In the genomic region with DNA sequence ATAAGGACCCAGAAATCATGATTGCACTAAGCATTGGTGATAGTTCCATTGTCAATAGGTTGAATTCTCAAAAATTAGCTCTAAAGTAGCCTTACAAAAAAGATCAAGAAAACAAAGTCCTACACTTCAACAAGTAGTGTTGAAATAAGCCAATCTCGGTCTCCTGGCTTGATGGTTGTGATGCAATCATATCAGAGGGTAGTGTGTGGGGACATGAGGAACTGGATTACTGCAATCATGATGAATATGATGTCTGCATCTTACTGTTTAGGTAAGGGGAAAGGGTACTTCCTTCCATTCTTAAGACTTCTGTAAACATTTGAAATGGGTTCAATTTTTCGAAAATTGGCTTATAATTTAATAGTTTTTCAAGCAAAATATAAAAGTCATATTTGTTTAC, we compare ENCODE assay signal across 17 mouse cellular contexts.
"Had no signal": no experiment of that assay in that cellular context is flagged by ENCODE, and none has a peak within 500 bp of the region (broad histone marks: within the 10 kb centered on the region; RNA-seq: fewer than 3 reads in every experiment).

No protein-coding gene starts in this region.

- H3K36me3 ChIP-seq: neural tube, embryonic 12.5 days; neural tube, embryonic 13.5 days; neural tube, embryonic 15.5 days; stomach, embryonic 15.5 days had no signal

- H3K4me2 ChIP-seq: neural tube, embryonic 12.5 days; neural tube, embryonic 13.5 days; neural tube, embryonic 15.5 days; stomach, embryonic 15.5 days had no signal

- H3K27ac ChIP-seq: neural tube, embryonic 12.5 days; neural tube, embryonic 13.5 days; neural tube, embryonic 15.5 days; stomach, embryonic 15.5 days; stomach, postnatal 0 days had no signal

- H3K9ac ChIP-seq: neural tube, embryonic 12.5 days; neural tube, embryonic 13.5 days; neural tube, embryonic 15.5 days; stomach, embryonic 15.5 days had no signal

- H3K9me3 ChIP-seq: neural tube, embryonic 12.5 days; neural tube, embryonic 13.5 days; neural tube, embryonic 15.5 days; stomach, embryonic 15.5 days had no signal

- H3K27me3 ChIP-seq: neural tube, embryonic 12.5 days; neural tube, embryonic 13.5 days; neural tube, embryonic 15.5 days; stomach, embryonic 15.5 days had no signal

- H3K4me1 ChIP-seq: neural tube, embryonic 12.5 days; neural tube, embryonic 13.5 days; neural tube, embryonic 15.5 days; stomach, embryonic 15.5 days had no signal

- H3K4me3 ChIP-seq: neural tube, embryonic 12.5 days; neural tube, embryonic 13.5 days; neural tube, embryonic 15.5 days; stomach, embryonic 15.5 days had no signal

- DNase-seq: retina, postnatal 1 day; right cerebral cortex, adult 18-20 months; right cerebral cortex, postnatal 14 days; right cerebral cortex, postnatal 25 days; right cerebral cortex, postnatal 4 days; spleen, adult 18-20 months; thymus, adult 18-20 months; thymus, adult 2 months; thymus, postnatal 14 days; thymus, postnatal 25 days; thymus, postnatal 36 days; thymus, postnatal 4 days had no signal
